Mouse (Mus musculus): ENCODE results near the gene Grik5. TPM values are rescaled to one million over a fixed set of nuclear protein-coding genes. Genes with fewer than 3 reads are reported as not detected.

Grik5 gene
- polyA plus RNA-seq, 1 experiment from 2014 or later = 1.7 TPM

GRCm38 (mm10) chr7:25010090-25010913, 61.8 kb downstream of the Grik5 start:
- peak overlapping the region; percentile 35 for H3K4me3 ChIP-seq (ENCODE audit: low read depth, low read length)
- no peaks in the 10 kb centered on the region for H3K4me1 ChIP-seq (replicated peaks; ENCODE audit: control insufficient read depth, insufficient read depth)
- TF ChIP-seq CTCF (IDR thresholded peaks at IDR 0.05; ENCODE audit: low read depth) (peak; percentile 74), EP300 (optimal IDR thresholded peaks at IDR 0.05) (no peak)
- peak; percentile 67 for DNase-seq (ENCODE audit: low spot score)
- no peaks in the 10 kb centered on the region for H3K9me3 ChIP-seq (ENCODE audit: control insufficient read depth, low read length)
- H3K9ac ChIP-seq (ENCODE audit: low read length) = no peak overlapping the region
- peak; percentile 42 for ATAC-seq (ENCODE audit: low FRiP score, low TSS enrichment)
- peaks cover 10% of the 10 kb centered on the region; the same call in 1 of the 2 replicates for H3K27me3 ChIP-seq (ENCODE audit: control insufficient read depth, insufficient read depth, low read length)
- H3K36me3 ChIP-seq (ENCODE audit: control insufficient read depth, insufficient read depth, low read length) = peaks cover under 1% of the 10 kb centered on the region; the same call in 1 of the 2 replicates
- H3K4me2 ChIP-seq (replicated peaks; ENCODE audit: low read depth) = peak overlapping the region; percentile 57
- H3K27ac ChIP-seq (replicated peaks) = no peak overlapping the region
- 7% methylated on average over 92 of the region's 97 CpGs for WGBS

- Histone ChIP-seq H3K4me2 (replicated peaks; ENCODE audit: low read depth) (no peak overlapping the region), H3K9me3 (ENCODE audit: control insufficient read depth, low read length) (no peaks in the 10 kb centered on the region), H3K36me3 (ENCODE audit: control insufficient read depth, insufficient read depth, low read length) (no peaks in the 10 kb centered on the region), H3K27me3 (ENCODE audit: control insufficient read depth, insufficient read depth, low read length) (peaks cover 10% of the 10 kb centered on the region; the same call in 1 of the 2 replicates), H3K9ac (ENCODE audit: low read length) (no peak overlapping the region), H3K27ac (replicated peaks) (no peak overlapping the region), H3K4me3 (ENCODE audit: low read depth, low read length) (no peak overlapping the region), H3K4me1 (replicated peaks; ENCODE audit: control insufficient read depth, insufficient read depth) (no peaks in the 10 kb centered on the region)
- no peak for ATAC-seq (ENCODE audit: low FRiP score, low TSS enrichment)
- 13% methylated on average over 20 of the region's 20 CpGs for WGBS
- TF ChIP-seq CTCF (IDR thresholded peaks at IDR 0.05; ENCODE audit: low read depth) = no peak
- TF ChIP-seq EP300 (optimal IDR thresholded peaks at IDR 0.05) = no peak
- no peak for DNase-seq (ENCODE audit: low spot score)
These were observed 62.9 kb downstream of the Grik5 start for GRCm38 (mm10) chr7:25009099-25009700.

GRCm38 (mm10) chr7:25008635-25009034, 63.5 kb downstream of the Grik5 start:
- Histone ChIP-seq H3K9ac (ENCODE audit: low read length) (no peak overlapping the region), H3K9me3 (ENCODE audit: control insufficient read depth, low read length) (no peaks in the 10 kb centered on the region), H3K27me3 (ENCODE audit: control insufficient read depth, insufficient read depth, low read length) (peaks cover 10% of the 10 kb centered on the region; the same call in 1 of the 2 replicates), H3K36me3 (ENCODE audit: control insufficient read depth, insufficient read depth, low read length) (no peaks in the 10 kb centered on the region), H3K4me3 (ENCODE audit: low read depth, low read length) (no peak overlapping the region), H3K27ac (replicated peaks) (no peak overlapping the region), H3K4me2 (replicated peaks; ENCODE audit: low read depth) (no peak overlapping the region), H3K4me1 (replicated peaks; ENCODE audit: control insufficient read depth, insufficient read depth) (no peaks in the 10 kb centered on the region)
- no peak for TF ChIP-seq CTCF (IDR thresholded peaks at IDR 0.05; ENCODE audit: low read depth)
- no peak for TF ChIP-seq EP300 (optimal IDR thresholded peaks at IDR 0.05)
- 4% methylated on average over 17 of the region's 17 CpGs for WGBS
- DNase-seq (ENCODE audit: low spot score) (peak; percentile 75), ATAC-seq (ENCODE audit: low FRiP score, low TSS enrichment) (0 out of 2 replicates have a peak, but pooled peaks have one; percentile 20)

GRCm38 (mm10) chr7:25007609-25008374, 64.4 kb downstream of the Grik5 start:
- H3K9ac ChIP-seq (ENCODE audit: low read length) = no peak overlapping the region
- H3K27me3 ChIP-seq (ENCODE audit: control insufficient read depth, insufficient read depth, low read length) = peaks cover 10% of the 10 kb centered on the region; the same call in 1 of the 2 replicates
- H3K4me1 ChIP-seq (replicated peaks; ENCODE audit: control insufficient read depth, insufficient read depth) = no peaks in the 10 kb centered on the region
- ATAC-seq (ENCODE audit: low FRiP score, low TSS enrichment) (no peak), DNase-seq (ENCODE audit: low spot score) (no peak)
- no peaks in the 10 kb centered on the region for H3K9me3 ChIP-seq (ENCODE audit: control insufficient read depth, low read length)
- no peak overlapping the region for H3K4me3 ChIP-seq (ENCODE audit: low read depth, low read length)
- no peak overlapping the region for H3K27ac ChIP-seq (replicated peaks)
- no peak overlapping the region for H3K4me2 ChIP-seq (replicated peaks; ENCODE audit: low read depth)
- TF ChIP-seq CTCF (IDR thresholded peaks at IDR 0.05; ENCODE audit: low read depth) (no peak), EP300 (optimal IDR thresholded peaks at IDR 0.05) (no peak)
- H3K36me3 ChIP-seq (ENCODE audit: control insufficient read depth, insufficient read depth, low read length) = no peaks in the 10 kb centered on the region
- 37% methylated on average over 8 of the region's 8 CpGs for WGBS

GRCm38 (mm10) chr7:25006586-25007364, 65.4 kb downstream of the Grik5 start:
- no peak for ATAC-seq (ENCODE audit: low FRiP score, low TSS enrichment)
- WGBS = 79% methylated on average over 12 of the region's 12 CpGs

More at GRCm38 (mm10) chr7:25006586-25007364, 65.4 kb downstream of the Grik5 start:
- H3K4me3 ChIP-seq (ENCODE audit: low read depth, low read length) = no peak overlapping the region
- H3K4me2 ChIP-seq (replicated peaks; ENCODE audit: low read depth) = no peak overlapping the region
- H3K36me3 ChIP-seq (ENCODE audit: control insufficient read depth, insufficient read depth, low read length) = no peaks in the 10 kb centered on the region
- DNase-seq (ENCODE audit: low spot score) = no peak
- TF ChIP-seq EP300 (optimal IDR thresholded peaks at IDR 0.05) (no peak), CTCF (IDR thresholded peaks at IDR 0.05; ENCODE audit: low read depth) (no peak)
- peaks cover 10% of the 10 kb centered on the region; the same call in 1 of the 2 replicates for H3K27me3 ChIP-seq (ENCODE audit: control insufficient read depth, insufficient read depth, low read length)
- no peak overlapping the region for H3K9ac ChIP-seq (ENCODE audit: low read length)
- no peak overlapping the region for H3K27ac ChIP-seq (replicated peaks)
- H3K4me1 ChIP-seq (replicated peaks; ENCODE audit: control insufficient read depth, insufficient read depth) = no peaks in the 10 kb centered on the region
- no peaks in the 10 kb centered on the region for H3K9me3 ChIP-seq (ENCODE audit: control insufficient read depth, low read length)
